ENCODE assay signal across 28 mouse cellular contexts in genomic region chr4:104933620-104934019, GRCm38 (mm10). TPM values are rescaled to one million over a fixed set of nuclear protein-coding genes. Genes with fewer than 3 reads are reported as not detected.
DNase-seq lines count a peak whose midpoint lies in the region; ATAC-seq and TF ChIP-seq lines count a peak whose summit lies in the region.
"Had no signal": no experiment of that assay in that cellular context is flagged by ENCODE, and none has a peak within 500 bp of the region (broad histone marks: within the 10 kb centered on the region; RNA-seq: fewer than 3 reads in every experiment).

No protein-coding gene starts in this region.

- no peaks in the 10 kb centered on the region for H3K79me2 ChIP-seq in MEL (ENCODE audit: control insufficient read depth, insufficient read depth, low read length, poor library complexity)

- no peaks in the 10 kb centered on the region for H3K27me3 ChIP-seq in kidney, postnatal 0 days (ENCODE audit: insufficient read depth, low read length)
- H3K27me3 ChIP-seq in MEL (ENCODE audit: control insufficient read depth in 1 of 2, insufficient read depth in 2 of 2, low read length in 2 of 2) = no peaks in the 10 kb centered on the region
- H3K27me3 ChIP-seq in intestine, embryonic 16.5 days (replicated peaks; ENCODE audit: control insufficient read depth, insufficient read depth, low read length) = no peaks in the 10 kb centered on the region
- H3K27me3 ChIP-seq: CH12.LX; embryonic facial prominence, embryonic 13.5 days; embryonic facial prominence, embryonic 15.5 days; forebrain, embryonic 12.5 days had no signal

- no peak overlapping the region for H3K4me2 ChIP-seq in kidney, postnatal 0 days (ENCODE audit: low read length)
- no peak overlapping the region for H3K4me2 ChIP-seq in intestine, embryonic 16.5 days (ENCODE audit: low read depth, low read length)
- H3K4me2 ChIP-seq: embryonic facial prominence, embryonic 13.5 days; embryonic facial prominence, embryonic 15.5 days; forebrain, embryonic 12.5 days had no signal

- TF ChIP-seq CTCF in kidney, postnatal 0 days (IDR thresholded peaks at IDR 0.05; ENCODE audit: low read depth) = no peak
- no peak for TF ChIP-seq CTCF in MEL (IDR thresholded peaks at IDR 0.05 in 2 of 3, conservative IDR thresholded peaks at IDR 0.05 in 1 of 3; ENCODE audit: control insufficient read depth in 1 of 3, insufficient read depth in 1 of 3, low read depth in 2 of 3, low read length in 3 of 3, poor library complexity in 1 of 3, severe bottlenecking in 1 of 3)

- no peak overlapping the region for H3K27ac ChIP-seq in kidney, postnatal 0 days
- H3K27ac ChIP-seq in MEL (ENCODE audit: control insufficient read depth, low read depth, low read length) = no peak overlapping the region
- no peak overlapping the region for H3K27ac ChIP-seq in intestine, embryonic 16.5 days (ENCODE audit: low read length)
- H3K27ac ChIP-seq: embryonic facial prominence, embryonic 13.5 days; embryonic facial prominence, embryonic 15.5 days; forebrain, embryonic 10.5 days; forebrain, embryonic 12.5 days had no signal

- peak; percentile 29; the same call in 1 of the 2 replicates for ATAC-seq in kidney, postnatal 0 days (replicated peaks; ENCODE audit: low FRiP score, low read depth)
- ATAC-seq in intestine, embryonic 16.5 days = peak; percentile 79
- ATAC-seq: CD4-positive, CD25-positive, alpha-beta regulatory T cell, adult 4 months; forebrain, embryonic 14.5 days; forebrain, embryonic 16.5 days had no signal

- no peaks in the 10 kb centered on the region for H3K9me3 ChIP-seq in kidney, postnatal 0 days (replicated peaks; ENCODE audit: low read length)
- no peaks in the 10 kb centered on the region for H3K9me3 ChIP-seq in MEL (replicated peaks; ENCODE audit: insufficient read depth, low read length)
- H3K9me3 ChIP-seq in intestine, embryonic 16.5 days (ENCODE audit: control insufficient read depth, low read length) = no peaks in the 10 kb centered on the region
- H3K9me3 ChIP-seq: embryonic facial prominence, embryonic 13.5 days; embryonic facial prominence, embryonic 15.5 days; forebrain, embryonic 10.5 days; forebrain, embryonic 12.5 days had no signal

- no peak for TF ChIP-seq POLR2A in MEL (IDR thresholded peaks at IDR 0.05; ENCODE audit: control insufficient read depth in 1 of 2, insufficient read depth in 1 of 2, low read depth in 1 of 2, low read length in 2 of 2, poor library complexity in 1 of 2)

- peak in 1 of 2 experiments; percentile 38; a peak in 1 of 4 replicates for TF ChIP-seq EP300 in MEL (IDR thresholded peaks at IDR 0.05; ENCODE audit: low read depth in 1 of 2, low read length in 2 of 2)

- no peak overlapping the region for H3K4me3 ChIP-seq in kidney, postnatal 0 days (replicated peaks; ENCODE audit: low read depth, low read length)
- no peak overlapping the region for H3K4me3 ChIP-seq in MEL (ENCODE audit: control insufficient read depth in 1 of 2, insufficient read depth in 1 of 2, low read depth in 2 of 2, low read length in 2 of 2)
- no peak overlapping the region for H3K4me3 ChIP-seq in intestine, embryonic 16.5 days (ENCODE audit: low read length)
- H3K4me3 ChIP-seq: embryonic facial prominence, embryonic 13.5 days; embryonic facial prominence, embryonic 15.5 days; erythroblast, embryonic 14.5 days; forebrain, embryonic 10.5 days; forebrain, embryonic 12.5 days had no signal

- no peaks in the 10 kb centered on the region for H3K36me3 ChIP-seq in kidney, postnatal 0 days (ENCODE audit: insufficient read depth, low read length)
- peaks cover 0 to 4% of the 10 kb centered on the region in 2 experiments; a peak in 1 of 4 replicates for H3K36me3 ChIP-seq in MEL (ENCODE audit: control insufficient read depth in 1 of 2, insufficient read depth in 2 of 2, low read length in 2 of 2)
- H3K36me3 ChIP-seq in intestine, embryonic 16.5 days (ENCODE audit: control insufficient read depth, insufficient read depth, low read length) = no peaks in the 10 kb centered on the region
- H3K36me3 ChIP-seq: embryonic facial prominence, embryonic 13.5 days; embryonic facial prominence, embryonic 15.5 days; forebrain, embryonic 10.5 days; forebrain, embryonic 12.5 days; G1E had no signal

- TF ChIP-seq RAD21 in MEL (IDR thresholded peaks at IDR 0.05; ENCODE audit: low read depth, low read length) = no peak

- no peak for DNase-seq in kidney, postnatal 0 days (ENCODE audit: low spot score)
- DNase-seq in kidney, adult 18-20 months = no peak
- DNase-seq in MEL (ENCODE audit: low read depth, low spot score) = no peak
- no peak for DNase-seq in urinary bladder, postnatal 25 days (ENCODE audit: low spot score)
- no peak for DNase-seq in heart, adult 9 months (ENCODE audit: low spot score in 2 of 2)
- DNase-seq: adrenal gland, adult 2 months; adrenal gland, postnatal 10 days; adrenal gland, postnatal 25 days; B cell, adult 2 months; cerebellum, adult 11 months; cerebellum, adult 18-20 months; cerebellum, adult 8-10 months; cerebellum, adult 9-11 months; cerebellum, postnatal 36 days; embryo, embryonic 11 days had no signal

- H3K9ac ChIP-seq in kidney, postnatal 0 days (ENCODE audit: low read depth, low read length) = no peak overlapping the region
- H3K9ac ChIP-seq in MEL (ENCODE audit: control insufficient read depth, low read depth, low read length, poor library complexity, severe bottlenecking) = no peak overlapping the region
- no peak overlapping the region for H3K9ac ChIP-seq in intestine, embryonic 16.5 days (ENCODE audit: low read depth, low read length)
- H3K9ac ChIP-seq: embryonic facial prominence, embryonic 13.5 days; embryonic facial prominence, embryonic 15.5 days; forebrain, embryonic 12.5 days had no signal

- H3K4me1 ChIP-seq in kidney, postnatal 0 days (replicated peaks; ENCODE audit: insufficient read depth, low read length) = no peaks in the 10 kb centered on the region
- peaks cover 0 to 10% of the 10 kb centered on the region in 2 experiments; a peak in 3 of 4 replicates for H3K4me1 ChIP-seq in MEL (ENCODE audit: control insufficient read depth in 1 of 2, insufficient read depth in 2 of 2, low read length in 2 of 2)
- H3K4me1 ChIP-seq in intestine, embryonic 16.5 days (ENCODE audit: control insufficient read depth, insufficient read depth, low read length) = peaks cover 6% of the 10 kb centered on the region; the same call in 1 of the 2 replicates

TF ChIP-seq in MEL, 35 proteins besides CTCF, POLR2A, EP300 and RAD21:
- TF ChIP-seq ZMIZ1 (IDR thresholded peaks at IDR 0.05; ENCODE audit: low read depth, low read length) (no peak), GATA1 (IDR thresholded peaks at IDR 0.05; ENCODE audit: low read depth, low read length) (0 out of 2 replicates have a peak, but pooled peaks have one; percentile 6), ZNF384 (IDR thresholded peaks at IDR 0.05; ENCODE audit: low read depth, low read length) (no peak), ETS1 (IDR thresholded peaks at IDR 0.05; ENCODE audit: low read depth, low read length) (0 out of 2 replicates have a peak, but pooled peaks have one; percentile 28)

RNA-seq across cellular contexts. Expression of gene Fyb2, which starts 20.4 kb away (rescaled TPM):
- 0.87 and 1.0 TPM in 2 replicates for polyA plus RNA-seq in kidney, postnatal 0 days (2015; fragmentation: Nextera tagmentation; extraction: Ambion mirVana)
- total RNA-seq in MEL (2012; rRNA removed) = 0.07 and 0.08 TPM in 2 replicates
- under 1 TPM in 1 of 2 experiments, not detected in 1; 0.10 TPM for polyA plus RNA-seq in MEL (2012; ENCODE audit: insufficient read depth in 1 of 2, insufficient read length in 2 of 2, low read depth in 1 of 2, low replicate concordance in 2 of 2, missing spikeins in 1 of 2)
- polyA plus RNA-seq in intestine, embryonic 16.5 days (2015; fragmentation: Nextera tagmentation; extraction: Ambion mirVana) = 0.20 and 0.22 TPM in 2 replicates
- total RNA-seq: common myeloid progenitor, adult 5-6 weeks had no signal
- polyA plus RNA-seq: adrenal gland, adult 2 months; CD4-positive, CD25-positive, alpha-beta regulatory T cell, adult 4 months; erythroblast, embryonic 14.5 days; forebrain, embryonic 14.5 days; G1E had no signal

RNA-seq across cellular contexts. Expression of gene C8a, which starts 57.4 kb away (rescaled TPM):
- 0.09 and 0.37 TPM in 2 replicates for polyA plus RNA-seq in kidney, postnatal 0 days (2015; fragmentation: Nextera tagmentation; extraction: Ambion mirVana)
- not detected in 2 replicates for total RNA-seq in MEL (2012; rRNA removed)
- not detected for polyA plus RNA-seq in MEL (2012; ENCODE audit: insufficient read depth in 1 of 2, insufficient read length in 2 of 2, low read depth in 1 of 2, low replicate concordance in 2 of 2, missing spikeins in 1 of 2)
- polyA plus RNA-seq in intestine, embryonic 16.5 days (2015; fragmentation: Nextera tagmentation; extraction: Ambion mirVana) = 0.07 and 0.31 TPM in 2 replicates
- total RNA-seq: common myeloid progenitor, adult 5-6 weeks; G1E had no signal
- polyA plus RNA-seq: adrenal gland, adult 2 months; CD4-positive, CD25-positive, alpha-beta regulatory T cell, adult 4 months; embryonic facial prominence, embryonic 11.5 days; embryonic facial prominence, embryonic 13.5 days; embryonic facial prominence, embryonic 15.5 days; erythroblast, embryonic 14.5 days; forebrain, embryonic 10.5 days; forebrain, embryonic 12.5 days; forebrain, embryonic 14.5 days; forebrain, embryonic 16.5 days; G1E had no signal
